Mouse (Mus musculus): Measurements from ENCODE around the gene Prkca. TPM values are rescaled to one million over a fixed set of nuclear protein-coding genes. Genes with fewer than 3 reads are reported as not detected.

The Prkca gene
- total and polyA plus RNA-seq, 3 experiments: 11.6 to 33.4 (median 32.2) TPM

- Histone ChIP-seq H3K79me2 (replicated peaks; ENCODE audit: control insufficient read depth, insufficient read depth, low read length) (no peaks in the 10 kb centered on the region), H3K9ac (ENCODE audit: low read depth, low read length) (no peak overlapping the region), H3K36me3 (ENCODE audit: control insufficient read depth, insufficient read depth, low read length) (no peaks in the 10 kb centered on the region), H3K4me3 (no peak overlapping the region), H3K27me3 (ENCODE audit: control insufficient read depth, insufficient read depth, low read length) (no peaks in the 10 kb centered on the region), H3K27ac (no peak overlapping the region), H3K4me1 (ENCODE audit: control insufficient read depth, insufficient read depth, low read length) (no peaks in the 10 kb centered on the region)
- TF ChIP-seq POLR2A (IDR thresholded peaks at IDR 0.05; ENCODE audit: insufficient read depth, low read depth, low read length) (no peak), EP300 (IDR thresholded peaks at IDR 0.05; ENCODE audit: insufficient read depth, low read depth, low read length) (no peak), CTCF (IDR thresholded peaks at IDR 0.05) (no peak)
- intact Hi-C loops (cut with DNase I): no loop called here
- no peak for DNase-seq
- WGBS: 91% methylated on average over 5 of the region's 5 CpGs
Observed at GRCm38 (mm10) chr11:108362965-108363364, 19.2 kb upstream of the Prkca start.

GRCm38 (mm10) chr11:108360983-108361382 lies 17.3 kb upstream of the Prkca start:
- Histone ChIP-seq H3K4me1 (ENCODE audit: control insufficient read depth, insufficient read depth, low read length) (no peaks in the 10 kb centered on the region), H3K79me2 (replicated peaks; ENCODE audit: control insufficient read depth, insufficient read depth, low read length) (no peaks in the 10 kb centered on the region), H3K27ac (no peak overlapping the region), H3K27me3 (ENCODE audit: control insufficient read depth, insufficient read depth, low read length) (no peaks in the 10 kb centered on the region), H3K36me3 (ENCODE audit: control insufficient read depth, insufficient read depth, low read length) (no peaks in the 10 kb centered on the region), H3K4me3 (no peak overlapping the region), H3K9ac (ENCODE audit: low read depth, low read length) (no peak overlapping the region)
- no peak for DNase-seq
- intact Hi-C loops (cut with DNase I): no loop called here
- no peak for TF ChIP-seq POLR2A (IDR thresholded peaks at IDR 0.05; ENCODE audit: insufficient read depth, low read depth, low read length)
- WGBS: 75% methylated on average over 4 of the region's 4 CpGs

GRCm38 (mm10) chr11:108358911-108359310 lies 15.2 kb upstream of the Prkca start:
- Histone ChIP-seq H3K9ac (ENCODE audit: low read depth, low read length) (no peak overlapping the region), H3K27ac (no peak overlapping the region), H3K79me2 (replicated peaks; ENCODE audit: control insufficient read depth, insufficient read depth, low read length) (no peaks in the 10 kb centered on the region), H3K27me3 (ENCODE audit: control insufficient read depth, insufficient read depth, low read length) (no peaks in the 10 kb centered on the region), H3K4me3 (no peak overlapping the region), H3K36me3 (ENCODE audit: control insufficient read depth, insufficient read depth, low read length) (no peaks in the 10 kb centered on the region), H3K4me1 (ENCODE audit: control insufficient read depth, insufficient read depth, low read length) (no peaks in the 10 kb centered on the region)
- 85% methylated on average over 6 of the region's 6 CpGs for WGBS
- TF ChIP-seq EP300 (IDR thresholded peaks at IDR 0.05; ENCODE audit: insufficient read depth, low read depth, low read length): no peak
- TF ChIP-seq CTCF (IDR thresholded peaks at IDR 0.05): no peak
- TF ChIP-seq POLR2A (IDR thresholded peaks at IDR 0.05; ENCODE audit: insufficient read depth, low read depth, low read length): no peak
- intact Hi-C loops (cut with DNase I): no loop called here
- DNase-seq: no peak

GRCm38 (mm10) chr11:108356020-108356419 lies 12.3 kb upstream of the Prkca start:
- intact Hi-C loops (cut with DNase I): no loop called here
- no peak overlapping the region for H3K27ac ChIP-seq
- no peak overlapping the region for H3K9ac ChIP-seq (ENCODE audit: low read depth, low read length)
- H3K79me2 ChIP-seq (replicated peaks; ENCODE audit: control insufficient read depth, insufficient read depth, low read length): no peaks in the 10 kb centered on the region
- 77% methylated on average over 4 of the region's 4 CpGs for WGBS
- no peaks in the 10 kb centered on the region for H3K27me3 ChIP-seq (ENCODE audit: control insufficient read depth, insufficient read depth, low read length)
- TF ChIP-seq POLR2A (IDR thresholded peaks at IDR 0.05; ENCODE audit: insufficient read depth, low read depth, low read length) (no peak), EP300 (IDR thresholded peaks at IDR 0.05; ENCODE audit: insufficient read depth, low read depth, low read length) (no peak), CTCF (IDR thresholded peaks at IDR 0.05) (no peak)
- H3K4me3 ChIP-seq: no peak overlapping the region
- DNase-seq: no peak
- no peaks in the 10 kb centered on the region for H3K4me1 ChIP-seq (ENCODE audit: control insufficient read depth, insufficient read depth, low read length)
- no peaks in the 10 kb centered on the region for H3K36me3 ChIP-seq (ENCODE audit: control insufficient read depth, insufficient read depth, low read length)

GRCm38 (mm10) chr11:108352842-108353388 lies 9.2 kb upstream of the Prkca start:
- no peak overlapping the region for H3K9ac ChIP-seq (ENCODE audit: low read depth, low read length)
- no peaks in the 10 kb centered on the region for H3K36me3 ChIP-seq (ENCODE audit: control insufficient read depth, insufficient read depth, low read length)
- no peaks in the 10 kb centered on the region for H3K4me1 ChIP-seq (ENCODE audit: control insufficient read depth, insufficient read depth, low read length)
- intact Hi-C loops (cut with DNase I): no loop called here
- no peak overlapping the region for H3K4me3 ChIP-seq
- TF ChIP-seq EP300 (IDR thresholded peaks at IDR 0.05; ENCODE audit: insufficient read depth, low read depth, low read length) (no peak), CTCF (IDR thresholded peaks at IDR 0.05) (no peak)
- 73% methylated on average over 10 of the region's 10 CpGs for WGBS
- no peaks in the 10 kb centered on the region for H3K79me2 ChIP-seq (replicated peaks; ENCODE audit: control insufficient read depth, insufficient read depth, low read length)
- no peak for DNase-seq
- H3K27me3 ChIP-seq (ENCODE audit: control insufficient read depth, insufficient read depth, low read length): no peaks in the 10 kb centered on the region
- H3K27ac ChIP-seq: no peak overlapping the region

GRCm38 (mm10) chr11:108350799-108351198 lies 7.1 kb upstream of the Prkca start:
- 80% methylated on average over 4 of the region's 4 CpGs for WGBS
- intact Hi-C loops (cut with DNase I): no loop called here

More at GRCm38 (mm10) chr11:108350799-108351198, 7.1 kb upstream of the Prkca start:
- no peak for TF ChIP-seq POLR2A (IDR thresholded peaks at IDR 0.05; ENCODE audit: insufficient read depth, low read depth, low read length)
- TF ChIP-seq EP300 (IDR thresholded peaks at IDR 0.05; ENCODE audit: insufficient read depth, low read depth, low read length): no peak
- no peak for DNase-seq
- Histone ChIP-seq H3K4me1 (ENCODE audit: control insufficient read depth, insufficient read depth, low read length) (no peaks in the 10 kb centered on the region), H3K9ac (ENCODE audit: low read depth, low read length) (no peak overlapping the region), H3K27ac (no peak overlapping the region), H3K36me3 (ENCODE audit: control insufficient read depth, insufficient read depth, low read length) (no peaks in the 10 kb centered on the region), H3K79me2 (replicated peaks; ENCODE audit: control insufficient read depth, insufficient read depth, low read length) (no peaks in the 10 kb centered on the region), H3K4me3 (no peak overlapping the region), H3K27me3 (ENCODE audit: control insufficient read depth, insufficient read depth, low read length) (no peaks in the 10 kb centered on the region)

Measured in heart, adult 2 months (tissue).